Mouse (Mus musculus) neural tube, embryonic 13.5 days (tissue): ENCODE measurements around the gene Pknox2. TPM values are rescaled to one million over a fixed set of nuclear protein-coding genes. Genes with fewer than 3 reads are reported as not detected.

Experiments
- ATAC-seq: fragments of 200-750 bp; cut with Nextera tagmentation; 2 replicates; pipeline ENCODE4 v1.8.0; 2017; ENCODE audit warnings: low read depth, mild to moderate bottlenecking, moderate TSS enrichment, moderate library complexity
- H3K27ac ChIP-seq: fragments of 300-500 bp; sonication (generic); replicated peaks from 2 replicates; pipeline ENCODE4 v1.5.1; 2015; ENCODE audit warnings: moderate library complexity, mild to moderate bottlenecking, inconsistent platforms
- H3K27me3 ChIP-seq: fragments of 300-500 bp; sonication (generic); 2 replicates; pipeline ENCODE4 v1.6.1; 2015; ENCODE audit warnings: mild to moderate bottlenecking, inconsistent platforms
- H3K36me3 ChIP-seq: fragments of 300-500 bp; sonication (generic); 2 replicates; pipeline ENCODE4 v1.6.1; 2015; ENCODE audit warnings: mild to moderate bottlenecking, inconsistent platforms
- H3K4me1 ChIP-seq: fragments of 300-500 bp; sonication (generic); replicated peaks from 2 replicates; pipeline ENCODE4 v1.6.1; 2015; ENCODE audit warnings: inconsistent platforms
- H3K4me2 ChIP-seq: fragments of 300-500 bp; sonication (generic); 2 replicates; pipeline ENCODE4 v1.6.1; 2015; ENCODE audit warnings: inconsistent platforms, mild to moderate bottlenecking, moderate library complexity
- H3K4me3 ChIP-seq: fragments of 300-500 bp; sonication (generic); 2 replicates; pipeline ENCODE4 v1.5.1; 2015; ENCODE audit warnings: mild to moderate bottlenecking, inconsistent platforms
- H3K9ac ChIP-seq: fragments of 300-500 bp; sonication (generic); 2 replicates; pipeline ENCODE4 v1.6.1; 2015; ENCODE audit warnings: moderate library complexity, mild to moderate bottlenecking, inconsistent platforms
- H3K9me3 ChIP-seq: fragments of 300-500 bp; sonication (generic); 2 replicates; pipeline ENCODE4 v1.6.1; 2016; ENCODE audit warnings: inconsistent platforms
- WGBS: fragments of 180-500 bp; shearing (Covaris S2); methylation state at CpG from one replicate; pipeline ENCODE4 v1.1.7; 2015; 5-methylcytosine and 5-hydroxymethylcytosine counted together
- polyA plus RNA-seq: library from polyadenylated mRNA; unstranded; fragments of >200 nt; fragmentation: Nextera tagmentation; extraction: Ambion mirVana; gene quantifications from 2 replicates; pipeline ENCODE4 v1.2.1, GENCODE M21; 2015

The Pknox2 gene
- polyA plus RNA-seq, 1 experiment from 2014 or later: 59.2 TPM

GRCm38 (mm10) chr9:37061627-37062026 is 85.6 kb downstream of the Pknox2 start:
- Histone ChIP-seq H3K4me2 (no peak overlapping the region), H3K4me3 (no peak overlapping the region), H3K27ac (no peak overlapping the region), H3K27me3 (no peaks in the 10 kb centered on the region), H3K9me3 (no peaks in the 10 kb centered on the region), H3K36me3 (no peaks in the 10 kb centered on the region), H3K4me1 (peaks cover 66% of the 10 kb centered on the region), H3K9ac (no peak overlapping the region)
- WGBS: 84% methylated on average over 2 of the region's 2 CpGs
- ATAC-seq: no peak

GRCm38 (mm10) chr9:37054703-37055102 is 92.5 kb downstream of the Pknox2 start:
- Histone ChIP-seq H3K27ac (peak overlapping the region; percentile 71), H3K4me3 (no peak overlapping the region), H3K27me3 (no peaks in the 10 kb centered on the region), H3K4me1 (peaks cover 80% of the 10 kb centered on the region), H3K9ac (peak overlapping the region; percentile 61; the same call in 1 of the 2 replicates), H3K9me3 (no peaks in the 10 kb centered on the region), H3K4me2 (peak overlapping the region; percentile 51), H3K36me3 (no peaks in the 10 kb centered on the region)
- WGBS: 16% methylated on average over 5 of the region's 5 CpGs
- ATAC-seq: no peak

GRCm38 (mm10) chr9:37053601-37054512 is 93.3 kb downstream of the Pknox2 start:
- peaks cover 82% of the 10 kb centered on the region for H3K4me1 ChIP-seq
- peak overlapping the region; percentile 71 for H3K27ac ChIP-seq
- no peaks in the 10 kb centered on the region for H3K36me3 ChIP-seq
- H3K4me3 ChIP-seq: peak overlapping the region; percentile 12; the same call in 1 of the 2 replicates
- WGBS: 12% methylated on average over 21 of the region's 21 CpGs
- peak overlapping the region; percentile 51 for H3K4me2 ChIP-seq
- ATAC-seq: peak; percentile 76
- H3K9ac ChIP-seq: peak overlapping the region; percentile 61
- H3K9me3 ChIP-seq: no peaks in the 10 kb centered on the region
- no peaks in the 10 kb centered on the region for H3K27me3 ChIP-seq

- Histone ChIP-seq H3K9ac (no peak overlapping the region), H3K36me3 (no peaks in the 10 kb centered on the region), H3K4me1 (peaks cover 81% of the 10 kb centered on the region), H3K4me3 (no peak overlapping the region), H3K27ac (peak overlapping the region; percentile 71), H3K4me2 (no peak overlapping the region), H3K9me3 (no peaks in the 10 kb centered on the region), H3K27me3 (no peaks in the 10 kb centered on the region)
- no peak for ATAC-seq
- WGBS: 33% methylated on average over 6 of the region's 6 CpGs
These were observed 94.2 kb downstream of the Pknox2 start for GRCm38 (mm10) chr9:37053041-37053440.

- ATAC-seq: no peak
- Histone ChIP-seq H3K27ac (no peak overlapping the region), H3K4me1 (peaks cover 76% of the 10 kb centered on the region), H3K36me3 (no peaks in the 10 kb centered on the region), H3K27me3 (no peaks in the 10 kb centered on the region), H3K9ac (no peak overlapping the region), H3K4me3 (no peak overlapping the region), H3K4me2 (no peak overlapping the region), H3K9me3 (no peaks in the 10 kb centered on the region)
- WGBS: 93% methylated on average over 4 of the region's 4 CpGs
These were observed 95.5 kb downstream of the Pknox2 start for GRCm38 (mm10) chr9:37051669-37052068.

GRCm38 (mm10) chr9:37047490-37047889 is 99.7 kb downstream of the Pknox2 start:
- 67% methylated on average over 5 of the region's 5 CpGs for WGBS
- H3K4me2 ChIP-seq: no peak overlapping the region
- no peak overlapping the region for H3K4me3 ChIP-seq
- H3K9ac ChIP-seq: no peak overlapping the region
- H3K27ac ChIP-seq: peak overlapping the region; percentile 62; the same call in 1 of the 2 replicates
- peaks cover 43% of the 10 kb centered on the region for H3K4me1 ChIP-seq
- ATAC-seq: no peak
- H3K27me3 ChIP-seq: no peaks in the 10 kb centered on the region
- no peaks in the 10 kb centered on the region for H3K36me3 ChIP-seq
- H3K9me3 ChIP-seq: no peaks in the 10 kb centered on the region

GRCm38 (mm10) chr9:37045875-37046274 is 101.3 kb downstream of the Pknox2 start:
- Histone ChIP-seq H3K9me3 (no peaks in the 10 kb centered on the region), H3K27me3 (no peaks in the 10 kb centered on the region), H3K4me3 (no peak overlapping the region), H3K36me3 (no peaks in the 10 kb centered on the region), H3K9ac (no peak overlapping the region), H3K27ac (no peak overlapping the region), H3K4me2 (no peak overlapping the region), H3K4me1 (peaks cover 39% of the 10 kb centered on the region)
- whole genome bisulfite sequencing: 86% methylated on average over 1 of the region's 1 CpGs
- no peak for ATAC-seq

- H3K4me3 ChIP-seq: no peak overlapping the region
- WGBS: 93% methylated on average over 1 of the region's 1 CpGs
- ATAC-seq: no peak
These were observed 103.0 kb downstream of the Pknox2 start for GRCm38 (mm10) chr9:37044165-37044564.

GRCm38 (mm10) chr9:37038859-37039258 is 108.3 kb downstream of the Pknox2 start:
- 0 out of 2 replicates have a peak overlapping the region, but pooled peaks have one; percentile 10 for H3K27ac ChIP-seq
- H3K9me3 ChIP-seq: no peaks in the 10 kb centered on the region
- 73% methylated on average over 3 of the region's 3 CpGs for WGBS
- H3K36me3 ChIP-seq: no peaks in the 10 kb centered on the region
- H3K4me1 ChIP-seq: peaks cover 40% of the 10 kb centered on the region
- ATAC-seq: no peak
- H3K4me3 ChIP-seq: no peak overlapping the region
- no peaks in the 10 kb centered on the region for H3K27me3 ChIP-seq
- no peak overlapping the region for H3K4me2 ChIP-seq
- no peak overlapping the region for H3K9ac ChIP-seq

More at GRCm38 (mm10) chr9:37044165-37044564, 103.0 kb downstream of the Pknox2 start:
- Histone ChIP-seq H3K4me1 (peaks cover 31% of the 10 kb centered on the region), H3K36me3 (no peaks in the 10 kb centered on the region), H3K27ac (no peak overlapping the region), H3K27me3 (no peaks in the 10 kb centered on the region), H3K9me3 (no peaks in the 10 kb centered on the region), H3K4me2 (no peak overlapping the region), H3K9ac (no peak overlapping the region)

- Histone ChIP-seq H3K27me3 (no peaks in the 10 kb centered on the region), H3K9me3 (no peaks in the 10 kb centered on the region), H3K4me3 (no peak overlapping the region), H3K36me3 (no peaks in the 10 kb centered on the region), H3K27ac (0 out of 2 replicates have a peak overlapping the region, but pooled peaks have one; percentile 35), H3K4me2 (no peak overlapping the region), H3K9ac (no peak overlapping the region), H3K4me1 (peaks cover 40% of the 10 kb centered on the region)
- WGBS: 45% methylated on average over 7 of the region's 7 CpGs
- no peak for ATAC-seq
These were observed 108.8 kb downstream of the Pknox2 start for GRCm38 (mm10) chr9:37038445-37038844.

GRCm38 (mm10) chr9:37037405-37037804 is 109.8 kb downstream of the Pknox2 start:
- Histone ChIP-seq H3K36me3 (no peaks in the 10 kb centered on the region), H3K9ac (no peak overlapping the region), H3K4me3 (no peak overlapping the region), H3K9me3 (no peaks in the 10 kb centered on the region), H3K4me1 (peaks cover 38% of the 10 kb centered on the region), H3K27me3 (no peaks in the 10 kb centered on the region), H3K4me2 (no peak overlapping the region), H3K27ac (no peak overlapping the region)
- 75% methylated on average over 12 of the region's 12 CpGs for WGBS
- ATAC-seq: no peak

- Histone ChIP-seq H3K27ac (no peak overlapping the region), H3K4me3 (no peak overlapping the region), H3K4me2 (no peak overlapping the region), H3K9ac (no peak overlapping the region), H3K4me1 (peaks cover 53% of the 10 kb centered on the region), H3K36me3 (no peaks in the 10 kb centered on the region), H3K9me3 (no peaks in the 10 kb centered on the region), H3K27me3 (no peaks in the 10 kb centered on the region)
- 94% methylated on average over 3 of the region's 3 CpGs for WGBS
- ATAC-seq: no peak
These were observed 112.0 kb downstream of the Pknox2 start for GRCm38 (mm10) chr9:37035248-37035647.
